ENCODE assay signal across 12 mouse cellular contexts in genomic region chrX:161780321-161781034, GRCm38 (mm10).
DNase-seq lines count a peak whose midpoint lies in the region; ATAC-seq and TF ChIP-seq lines count a peak whose summit lies in the region.
"Had no signal": no experiment of that assay in that cellular context is flagged by ENCODE, and none has a peak within 500 bp of the region (broad histone marks: within the 10 kb centered on the region; RNA-seq: fewer than 3 reads in every experiment).

No protein-coding gene starts in this region.

- peak overlapping the region; percentile 86 for H3K27ac ChIP-seq in CH12.LX (ENCODE audit: insufficient read depth, low read depth)
- no peak overlapping the region for H3K27ac ChIP-seq in forebrain, postnatal 0 days (ENCODE audit: low read depth, low read length)
- 0 out of 2 replicates have a peak overlapping the region, but pooled peaks have one; percentile 12 for H3K27ac ChIP-seq in limb, embryonic 12.5 days
- no peak overlapping the region for H3K27ac ChIP-seq in heart, adult 2 months
- H3K27ac ChIP-seq in midbrain, embryonic 14.5 days (replicated peaks; ENCODE audit: low read depth, low read length): no peak overlapping the region
- H3K27ac ChIP-seq in midbrain, embryonic 16.5 days (ENCODE audit: low read length): no peak overlapping the region
- H3K27ac ChIP-seq: stomach, embryonic 15.5 days had no signal

- no peak for TF ChIP-seq CTCF in CH12.LX (conservative IDR thresholded peaks at IDR 0.05 in 1 of 2, IDR thresholded peaks at IDR 0.05 in 1 of 2; ENCODE audit: low read depth in 2 of 2, low read length in 2 of 2)
- TF ChIP-seq CTCF in forebrain, postnatal 0 days (IDR thresholded peaks at IDR 0.05; ENCODE audit: low read depth): no peak
- no peak for TF ChIP-seq CTCF in heart, adult 2 months (IDR thresholded peaks at IDR 0.05)

- no peaks in the 10 kb centered on the region for H3K79me2 ChIP-seq in CH12.LX (replicated peaks; ENCODE audit: control insufficient read depth, extremely low read depth, insufficient read depth, poor library complexity, severe bottlenecking)
- H3K79me2 ChIP-seq in heart, adult 2 months (replicated peaks; ENCODE audit: control insufficient read depth, insufficient read depth, low read length): no peaks in the 10 kb centered on the region

- no peak; the same call in 1 of the 2 replicates for TF ChIP-seq RAD21 in CH12.LX (IDR thresholded peaks at IDR 0.05; ENCODE audit: low read depth, low read length)

- H3K9ac ChIP-seq in CH12.LX (ENCODE audit: insufficient read depth, low read depth): no peak overlapping the region; the same call in 1 of the 2 replicates
- no peak overlapping the region for H3K9ac ChIP-seq in forebrain, postnatal 0 days
- no peak overlapping the region for H3K9ac ChIP-seq in limb, embryonic 12.5 days (replicated peaks)
- H3K9ac ChIP-seq in heart, adult 2 months (ENCODE audit: low read depth, low read length): no peak overlapping the region
- no peak overlapping the region for H3K9ac ChIP-seq in midbrain, embryonic 14.5 days (replicated peaks; ENCODE audit: low read length)
- no peak overlapping the region for H3K9ac ChIP-seq in midbrain, embryonic 16.5 days (ENCODE audit: low read depth, low read length)
- H3K9ac ChIP-seq: stomach, embryonic 15.5 days had no signal

- intact Hi-C loops in heart, adult 2 months (cut with DNase I): loop anchor here (10.0 kb wide), 2 partner anchors 66 to 196 kb away; partner anchors contain the start of gene Rai2

- peak; percentile 24; the same call in 1 of the 2 replicates for TF ChIP-seq POLR2A in CH12.LX (IDR thresholded peaks at IDR 0.05; ENCODE audit: low read depth, low read length)
- TF ChIP-seq POLR2A in heart, adult 2 months (IDR thresholded peaks at IDR 0.05; ENCODE audit: insufficient read depth, low read depth, low read length): no peak

- peak overlapping the region; percentile 12 for H3K4me2 ChIP-seq in CH12.LX (ENCODE audit: insufficient read depth, low read depth, poor library complexity, severe bottlenecking)
- no peak overlapping the region for H3K4me2 ChIP-seq in forebrain, postnatal 0 days (ENCODE audit: low read depth)
- no peak overlapping the region for H3K4me2 ChIP-seq in limb, embryonic 12.5 days
- no peak overlapping the region for H3K4me2 ChIP-seq in midbrain, embryonic 14.5 days (ENCODE audit: low read length)
- H3K4me2 ChIP-seq in midbrain, embryonic 16.5 days (ENCODE audit: low read length): no peak overlapping the region
- H3K4me2 ChIP-seq: stomach, embryonic 15.5 days had no signal

- TF ChIP-seq EP300 in CH12.LX (IDR thresholded peaks at IDR 0.05; ENCODE audit: low read length): peak; percentile 69
- no peak for TF ChIP-seq EP300 in heart, adult 2 months (IDR thresholded peaks at IDR 0.05; ENCODE audit: insufficient read depth, low read depth, low read length)

- peaks cover 0 to 10% of the 10 kb centered on the region in 2 experiments; a peak in 2 of 4 replicates for H3K4me1 ChIP-seq in CH12.LX (ENCODE audit: control insufficient read depth in 1 of 2, insufficient read depth in 2 of 2)
- H3K4me1 ChIP-seq in forebrain, postnatal 0 days (ENCODE audit: insufficient read depth): 0 out of 2 replicates have a peak, but pooled peaks cover 3% of the 10 kb centered on the region
- peaks cover 4% of the 10 kb centered on the region; the same call in 1 of the 2 replicates for H3K4me1 ChIP-seq in limb, embryonic 12.5 days (replicated peaks)
- peaks cover 2% of the 10 kb centered on the region; the same call in 1 of the 2 replicates for H3K4me1 ChIP-seq in heart, adult 2 months (ENCODE audit: control insufficient read depth, insufficient read depth, low read length)
- H3K4me1 ChIP-seq in midbrain, embryonic 14.5 days (ENCODE audit: control insufficient read depth, insufficient read depth, low read length): no peaks in the 10 kb centered on the region; the same call in 1 of the 2 replicates
- H3K4me1 ChIP-seq in midbrain, embryonic 16.5 days (ENCODE audit: control insufficient read depth, insufficient read depth, low read length): 0 out of 2 replicates have a peak, but pooled peaks cover 2% of the 10 kb centered on the region
- H3K4me1 ChIP-seq: stomach, embryonic 15.5 days had no signal

- WGBS in forebrain, postnatal 0 days: 58% methylated on average over 6 of the region's 6 CpGs
- WGBS in limb, embryonic 12.5 days: 61% methylated on average over 6 of the region's 6 CpGs
- WGBS in heart, adult 2 months: 67% methylated on average over 6 of the region's 6 CpGs
- 81% methylated on average over 6 of the region's 6 CpGs for WGBS in midbrain, embryonic 14.5 days
- 70% methylated on average over 6 of the region's 6 CpGs for WGBS in midbrain, embryonic 16.5 days

- H3K36me3 ChIP-seq in CH12.LX (replicated peaks in 1 of 2; ENCODE audit: control insufficient read depth in 1 of 2, insufficient read depth in 1 of 2, low read length in 1 of 2): no peaks in the 10 kb centered on the region
- H3K36me3 ChIP-seq in forebrain, postnatal 0 days (ENCODE audit: insufficient read depth): no peaks in the 10 kb centered on the region
- H3K36me3 ChIP-seq in limb, embryonic 12.5 days: no peaks in the 10 kb centered on the region
- no peaks in the 10 kb centered on the region for H3K36me3 ChIP-seq in heart, adult 2 months (ENCODE audit: control insufficient read depth, insufficient read depth, low read length)
- H3K36me3 ChIP-seq in midbrain, embryonic 14.5 days (ENCODE audit: control insufficient read depth, insufficient read depth, low read length): no peaks in the 10 kb centered on the region
- no peaks in the 10 kb centered on the region for H3K36me3 ChIP-seq in midbrain, embryonic 16.5 days (ENCODE audit: control insufficient read depth, insufficient read depth, low read length)
- H3K36me3 ChIP-seq: stomach, embryonic 15.5 days had no signal

- dilution Hi-C loops in CH12.LX (cut with MboI; ENCODE audit: extremely low pct_ligation_motif_present, extremely low pct_unique_long_range_greater_than_20kb, low sequenced_read_pairs): no loop called here

- DNase-seq in frontal cortex, postnatal 25 days (ENCODE audit: low spot score in 2 of 2): no peak
- DNase-seq in CH12.LX (ENCODE audit: extremely low read depth): peak; percentile 83
- peak; percentile 22 for DNase-seq in forebrain, postnatal 0 days
- no peak for DNase-seq in heart, adult 2 months
- DNase-seq in midbrain, embryonic 14.5 days: no peak
- DNase-seq: adrenal gland, postnatal 25 days; B cell, adult 2 months; cerebellum, adult 9-10 months had no signal

- in situ Hi-C loops in CH12.LX (cut with MboI; ENCODE audit: low pct_ligation_motif_present, low pct_unique_long_range_greater_than_20kb, low sequenced_read_pairs): loop anchor here (25.0 kb wide), 1 partner anchor 193 kb away; no protein-coding TSS in a partner anchor

- H3K4me3 ChIP-seq in CH12.LX (replicated peaks in 1 of 3; ENCODE audit: low read depth in 2 of 3, low read length in 2 of 3, poor library complexity in 1 of 3): no peak overlapping the region
- no peak overlapping the region for H3K4me3 ChIP-seq in forebrain, postnatal 0 days (ENCODE audit: low read depth, low read length)
- H3K4me3 ChIP-seq in limb, embryonic 12.5 days (replicated peaks): no peak overlapping the region
- no peak overlapping the region for H3K4me3 ChIP-seq in heart, adult 2 months
- no peak overlapping the region for H3K4me3 ChIP-seq in midbrain, embryonic 14.5 days (replicated peaks; ENCODE audit: low read depth, low read length)
- no peak overlapping the region for H3K4me3 ChIP-seq in midbrain, embryonic 16.5 days (ENCODE audit: low read depth, low read length)
- H3K4me3 ChIP-seq: stomach, embryonic 15.5 days had no signal

- H3K27me3 ChIP-seq in CH12.LX (replicated peaks): no peaks in the 10 kb centered on the region
- H3K27me3 ChIP-seq in forebrain, postnatal 0 days (ENCODE audit: insufficient read depth, low read length): no peaks in the 10 kb centered on the region
- H3K27me3 ChIP-seq in limb, embryonic 12.5 days: peaks cover 54% of the 10 kb centered on the region
- no peaks in the 10 kb centered on the region for H3K27me3 ChIP-seq in heart, adult 2 months (ENCODE audit: control insufficient read depth, insufficient read depth, low read length)
- H3K27me3 ChIP-seq in midbrain, embryonic 14.5 days (ENCODE audit: control insufficient read depth, insufficient read depth, low read length): peaks cover 5% of the 10 kb centered on the region; the same call in 1 of the 2 replicates
- peaks cover 8% of the 10 kb centered on the region; the same call in 1 of the 2 replicates for H3K27me3 ChIP-seq in midbrain, embryonic 16.5 days (ENCODE audit: control insufficient read depth, insufficient read depth, low read depth, low read length)

- ATAC-seq in frontal cortex, adult (ENCODE audit: low TSS enrichment): peak; percentile 96
- ATAC-seq in forebrain, postnatal 0 days: peak; percentile 70
- ATAC-seq in limb, embryonic 12.5 days (ENCODE audit: insufficient number of reproducible peaks, insufficient read depth, low FRiP score, low TSS enrichment, low read depth): 0 out of 2 replicates have a peak, but pooled peaks have one; percentile 10
- ATAC-seq in midbrain, embryonic 14.5 days (ENCODE audit: low FRiP score, low TSS enrichment): no peak; the same call in 1 of the 2 replicates
- no peak for ATAC-seq in midbrain, embryonic 16.5 days

- H3K9me3 ChIP-seq in CH12.LX (replicated peaks; ENCODE audit: low read length): no peaks in the 10 kb centered on the region
- H3K9me3 ChIP-seq in forebrain, postnatal 0 days (ENCODE audit: low read length): no peaks in the 10 kb centered on the region
- H3K9me3 ChIP-seq in limb, embryonic 12.5 days: no peaks in the 10 kb centered on the region
- H3K9me3 ChIP-seq in midbrain, embryonic 14.5 days (ENCODE audit: control insufficient read depth, low read length): no peaks in the 10 kb centered on the region
- H3K9me3 ChIP-seq in midbrain, embryonic 16.5 days (replicated peaks; ENCODE audit: control insufficient read depth, low read length, poor library complexity, severe bottlenecking): no peaks in the 10 kb centered on the region
- H3K9me3 ChIP-seq: stomach, embryonic 15.5 days had no signal

TF ChIP-seq in CH12.LX, 34 proteins besides CTCF, POLR2A, EP300 and RAD21 (continues in another document):
- TF ChIP-seq IRF4 (IDR thresholded peaks at IDR 0.05; ENCODE audit: low read depth, low read length) (peak; percentile 66), POLR2AphosphoS2 (IDR thresholded peaks at IDR 0.05; ENCODE audit: low read depth, low read length) (no peak), BHLHE40 (IDR thresholded peaks at IDR 0.05; ENCODE audit: low read depth, low read length) (peak; percentile 45; the same call in 1 of the 2 replicates), USF1 (IDR thresholded peaks at IDR 0.05; ENCODE audit: low read depth, low read length) (no peak), GABPA (IDR thresholded peaks at IDR 0.05; ENCODE audit: insufficient replicate concordance, low read depth, low read length) (no peak), SMC3 (IDR thresholded peaks at IDR 0.05; ENCODE audit: low read depth, low read length) (no peak), SIN3A (IDR thresholded peaks at IDR 0.05; ENCODE audit: low read length) (no peak), UBTF (IDR thresholded peaks at IDR 0.05; ENCODE audit: low read depth, low read length) (no peak), RCOR1 (conservative IDR thresholded peaks at IDR 0.05; ENCODE audit: low read depth, low read length) (no peak), TCF12 (IDR thresholded peaks at IDR 0.05; ENCODE audit: low read depth, low read length) (0 out of 2 replicates have a peak, but pooled peaks have one; percentile 21)

Comparison
In these comparisons a context has a peak if more than half of its experiments do, and no peak if none do; other contexts are left out.
1. ATAC-seq: peak in frontal cortex, adult (single experiment), forebrain, postnatal 0 days (single experiment) and limb, embryonic 12.5 days (single experiment); none in midbrain, embryonic 14.5 days (single experiment) and midbrain, embryonic 16.5 days (single experiment).
2. DNase-seq: peak in CH12.LX (single experiment) and forebrain, postnatal 0 days (single experiment); none in frontal cortex, postnatal 25 days (0 of 2), heart, adult 2 months (0 of 2) and midbrain, embryonic 14.5 days (single experiment).
3. H3K27ac ChIP-seq: peak in CH12.LX (single experiment) and limb, embryonic 12.5 days (single experiment); none in forebrain, postnatal 0 days (single experiment), heart, adult 2 months (single experiment), midbrain, embryonic 14.5 days (single experiment) and midbrain, embryonic 16.5 days (single experiment).